Mouse (Mus musculus) embryonic facial prominence, embryonic 11.5 days (tissue): Measurements from ENCODE around the gene March4. TPM values are rescaled to one million over a fixed set of nuclear protein-coding genes. Genes with fewer than 3 reads are reported as not detected.

Experiments used
- ATAC-seq: fragments of 200-750 bp; cut with Nextera tagmentation; replicated peaks from 2 replicates; pipeline ENCODE4 v1.8.0; 2017; ENCODE audit warnings: low read depth; ENCODE audit not compliant: insufficient number of reproducible peaks, low FRiP score, low TSS enrichment
- DNase-seq: peaks from one replicate; pipeline ENCODE4 v3.0.0-alpha.2; 2015; ENCODE audit warnings: low spot score
- H3K27ac ChIP-seq: fragments of 300-500 bp; sonication (generic); replicated peaks from 2 replicates; pipeline ENCODE4 v1.5.1; 2014; ENCODE audit warnings: mild to moderate bottlenecking, low read depth, low read length, control low read depth
- H3K27me3 ChIP-seq: fragments of 300-500 bp; sonication (generic); 2 replicates; pipeline ENCODE4 v1.6.1; 2014; ENCODE audit warnings: mild to moderate bottlenecking, low read length, moderate library complexity, mixed read lengths; ENCODE audit not compliant: control insufficient read depth, insufficient read depth
- H3K36me3 ChIP-seq: fragments of 300-500 bp; sonication (generic); replicated peaks from 2 replicates; pipeline ENCODE4 v1.6.1; 2014; ENCODE audit warnings: low read depth, mild to moderate bottlenecking, low read length, moderate library complexity, mixed read lengths; ENCODE audit not compliant: control insufficient read depth, insufficient read depth
- H3K4me1 ChIP-seq: fragments of 300-500 bp; sonication (generic); 2 replicates; pipeline ENCODE4 v1.6.1; 2014; ENCODE audit warnings: low read length, mixed read lengths; ENCODE audit not compliant: control insufficient read depth, insufficient read depth
- H3K4me2 ChIP-seq: fragments of 300-500 bp; sonication (generic); 2 replicates; pipeline ENCODE4 v1.6.1; 2014; ENCODE audit warnings: low read depth, mild to moderate bottlenecking, control low read depth, low read length, moderate library complexity
- H3K4me3 ChIP-seq: fragments of 300-500 bp; sonication (generic); 2 replicates; pipeline ENCODE4 v1.5.1; 2014; ENCODE audit warnings: low read depth, low read length, control low read depth
- H3K9ac ChIP-seq: fragments of 300-500 bp; sonication (generic); replicated peaks from 2 replicates; pipeline ENCODE4 v1.6.1; 2014; ENCODE audit warnings: mild to moderate bottlenecking, control low read depth, low read length
- H3K9me3 ChIP-seq: fragments of 300-500 bp; sonication (generic); replicated peaks from 2 replicates; pipeline ENCODE4 v1.6.1; 2016; ENCODE audit warnings: mild to moderate bottlenecking, low read length, inconsistent platforms, mixed read lengths; ENCODE audit not compliant: control insufficient read depth
- WGBS: fragments of 180-500 bp; shearing (Covaris S2); extraction: QIAGEN DNeasy Blood & Tissue Kit; methylation state at CpG from one replicate; pipeline ENCODE4 v1.1.7; 2014; 5-methylcytosine and 5-hydroxymethylcytosine counted together
- polyA plus RNA-seq: library from polyadenylated mRNA; unstranded; fragments of >200 nt; fragmentation: Nextera tagmentation; extraction: Ambion mirVana; gene quantifications from 2 replicates; pipeline ENCODE4 v1.2.1, GENCODE M21; 2014

The March4 gene
- 0.10 TPM in 1 of 2 replicates, not detected in the other for polyA plus RNA-seq

GRCm38 (mm10) chr1:72536611-72537351, at the start of gene March4:
Gene March4, minus strand, starts transcription at chr1:72536930.
- H3K4me2 ChIP-seq, result peak within 1 kb of the TSS; percentile 57
- H3K9ac ChIP-seq, result 0 out of 2 replicates have a peak within 1 kb of the TSS, but pooled peaks have one; percentile 6
- no peak within 1 kb of the TSS for H3K27ac ChIP-seq
- ATAC-seq, result peak; percentile 72
- peak within 1 kb of the TSS; percentile 24 for H3K4me3 ChIP-seq
- WGBS, result under 1% methylated on average over 41 of the region's 41 CpGs
- H3K9me3 ChIP-seq, result no peaks in the 10 kb centered on the region
- no peaks in the 10 kb centered on the region for H3K36me3 ChIP-seq
- peaks cover 17% of the 10 kb centered on the region for H3K27me3 ChIP-seq
- peak; percentile 84 for DNase-seq
- H3K4me1 ChIP-seq, result peaks cover 3% of the 10 kb centered on the region; the same call in 1 of the 2 replicates

- Histone ChIP-seq H3K9ac (no peak overlapping the region), H3K27me3 (no peaks in the 10 kb centered on the region), H3K4me1 (no peaks in the 10 kb centered on the region), H3K36me3 (no peaks in the 10 kb centered on the region; the same call in 1 of the 2 replicates), H3K27ac (no peak overlapping the region), H3K4me3 (no peak overlapping the region), H3K9me3 (no peaks in the 10 kb centered on the region), H3K4me2 (no peak overlapping the region)
- 91% methylated on average over 17 of the region's 17 CpGs for WGBS
- DNase-seq (no peak), ATAC-seq (no peak)
Observed at GRCm38 (mm10) chr1:72585971-72586875, 49.5 kb upstream of the March4 start.

DNA sequence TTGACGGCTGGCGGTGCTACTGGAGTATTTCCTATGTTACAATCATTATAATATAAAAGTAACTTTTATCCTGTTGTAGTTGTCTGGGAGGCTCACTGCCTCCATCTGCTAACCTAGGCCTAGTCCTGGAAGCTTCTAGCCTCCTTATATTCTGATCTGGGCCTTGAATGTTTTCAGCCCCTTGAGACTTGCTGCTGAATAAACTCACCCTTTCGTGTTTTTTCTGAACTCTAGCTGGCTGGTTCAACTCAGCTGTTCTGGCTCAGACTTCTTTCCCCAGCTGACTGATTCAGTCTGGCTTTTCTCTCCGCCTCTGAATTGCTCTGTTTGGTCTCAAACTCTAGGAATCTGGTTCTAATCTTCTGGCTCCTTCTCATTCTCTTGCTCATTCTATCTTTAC, 47.2 kb upstream of the March4 start:
- peak overlapping the region; percentile 48 for H3K4me2 ChIP-seq
- H3K4me1 ChIP-seq, result no peaks in the 10 kb centered on the region
- ATAC-seq, result no peak
- H3K36me3 ChIP-seq, result no peaks in the 10 kb centered on the region
- H3K4me3 ChIP-seq, result peak overlapping the region; percentile 57
- no peaks in the 10 kb centered on the region for H3K9me3 ChIP-seq
- H3K27me3 ChIP-seq, result no peaks in the 10 kb centered on the region
- no peak for DNase-seq
- H3K27ac ChIP-seq, result no peak overlapping the region
- H3K9ac ChIP-seq, result peak overlapping the region; percentile 69
- 71% methylated on average over 4 of the region's 4 CpGs for WGBS

DNA sequence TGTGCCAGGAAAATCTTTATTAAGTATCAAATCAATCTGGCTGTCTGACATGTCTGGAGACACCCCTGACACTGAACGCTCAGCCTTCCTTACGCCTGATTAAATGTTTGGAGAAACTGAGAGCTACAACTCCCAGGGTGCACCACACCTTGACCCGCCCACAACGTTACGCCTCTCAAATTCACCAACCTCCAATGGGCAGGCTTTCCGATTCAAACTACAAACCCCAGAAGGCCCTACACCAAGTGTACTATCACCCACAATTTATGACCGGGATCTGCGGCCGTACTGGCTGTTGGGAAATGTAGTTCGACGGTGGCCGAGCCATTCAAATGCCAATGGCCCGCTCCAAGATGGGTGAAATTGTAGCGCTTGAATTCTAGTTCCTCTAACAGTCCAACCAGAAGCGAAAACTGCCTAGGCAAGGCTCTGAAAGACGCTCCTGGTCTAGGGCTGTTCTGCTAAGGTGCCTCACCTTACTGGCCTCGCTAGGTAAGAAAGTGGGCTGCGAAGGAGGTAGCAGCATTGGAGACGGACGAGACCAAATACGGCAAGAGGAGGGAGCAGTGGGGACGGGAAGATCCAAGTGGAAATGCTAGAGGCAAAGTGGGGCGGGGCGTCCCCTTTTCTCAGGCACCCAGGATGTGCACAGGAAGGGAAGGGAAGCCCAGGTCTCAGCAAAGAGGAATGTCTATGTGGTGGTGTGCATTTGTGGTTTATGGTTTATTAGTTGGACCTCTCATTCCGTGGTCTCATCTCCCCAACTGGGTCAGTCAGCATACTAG, 46.4 kb upstream of the March4 start, which contains the start of gene Smarcal1:
Gene Smarcal1, plus strand, starts transcription at position 305 of the 785 bp plus-strand sequence.
- no peaks in the 10 kb centered on the region for H3K4me1 ChIP-seq
- WGBS, result under 1% methylated on average over 25 of the region's 25 CpGs
- no peak within 1 kb of the TSS for H3K27ac ChIP-seq
- ATAC-seq, result peak; percentile 99
- no peaks in the 10 kb centered on the region for H3K27me3 ChIP-seq
- peak within 1 kb of the TSS; percentile 69 for H3K9ac ChIP-seq
- peak within 1 kb of the TSS; percentile 57 for H3K4me3 ChIP-seq
- no peaks in the 10 kb centered on the region for H3K36me3 ChIP-seq
- H3K4me2 ChIP-seq, result peak within 1 kb of the TSS; percentile 48
- no peaks in the 10 kb centered on the region for H3K9me3 ChIP-seq
- peak; percentile 97 for DNase-seq

DNA sequence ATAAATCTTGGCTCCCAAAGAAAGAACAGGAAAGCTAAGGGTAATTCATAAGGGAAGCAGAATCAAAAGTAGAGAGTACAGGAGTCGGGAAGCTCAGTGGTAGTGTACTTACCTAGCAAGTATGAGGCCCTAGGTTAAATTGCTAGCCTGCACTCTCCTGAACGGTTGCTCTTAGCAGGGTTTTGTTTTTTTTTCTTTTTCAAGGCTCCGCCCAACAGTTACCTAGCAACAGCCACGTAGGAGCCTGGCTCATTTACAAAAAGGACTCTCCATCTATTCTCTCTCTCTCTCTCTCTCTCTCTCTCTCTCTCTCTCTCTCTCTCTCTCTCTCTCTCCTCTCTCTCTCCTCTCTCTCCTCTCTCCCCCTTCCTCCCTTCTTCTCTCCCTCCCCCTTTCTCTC, 42.1 kb upstream of the March4 start:
- Histone ChIP-seq H3K27ac (no peak overlapping the region), H3K9me3 (no peaks in the 10 kb centered on the region), H3K27me3 (no peaks in the 10 kb centered on the region), H3K36me3 (no peaks in the 10 kb centered on the region), H3K4me2 (no peak overlapping the region), H3K9ac (no peak overlapping the region), H3K4me3 (no peak overlapping the region), H3K4me1 (peaks cover 3% of the 10 kb centered on the region; the same call in 1 of the 2 replicates)
- 28% methylated on average over 4 of the region's 4 CpGs for WGBS
- DNase-seq (peak; percentile 57), ATAC-seq (no peak)

- Histone ChIP-seq H3K4me3 (no peak overlapping the region), H3K9me3 (no peaks in the 10 kb centered on the region), H3K27ac (no peak overlapping the region), H3K27me3 (no peaks in the 10 kb centered on the region), H3K36me3 (no peaks in the 10 kb centered on the region), H3K4me1 (peaks cover 3% of the 10 kb centered on the region; the same call in 1 of the 2 replicates), H3K9ac (no peak overlapping the region), H3K4me2 (no peak overlapping the region)
- 41% methylated on average over 15 of the region's 15 CpGs for WGBS
- no peak for DNase-seq
- no peak for ATAC-seq
Observed at GRCm38 (mm10) chr1:72578351-72578750, 41.6 kb upstream of the March4 start.

DNA sequence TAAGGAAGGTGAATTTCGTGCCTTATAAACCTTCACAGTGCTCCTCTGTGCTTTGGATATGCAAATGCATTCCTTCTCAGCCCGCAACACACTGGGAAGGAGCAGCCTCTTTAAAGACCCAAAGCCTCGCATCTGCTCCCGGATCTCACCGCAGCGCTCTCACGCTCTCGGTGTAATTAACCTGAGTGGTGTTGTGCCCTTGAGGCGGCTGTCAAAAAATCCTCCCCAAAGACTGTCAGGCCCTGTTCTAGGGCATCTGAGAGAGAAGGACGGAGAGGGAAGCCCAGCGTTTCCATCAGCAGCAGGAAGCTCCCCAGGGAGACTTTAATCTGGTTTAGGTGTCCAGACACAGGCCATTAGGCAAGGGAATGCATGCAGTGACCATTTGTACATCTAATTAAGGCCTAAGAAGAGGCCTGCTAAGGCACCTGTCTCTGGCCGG, 40.8 kb upstream of the March4 start:
- H3K9ac ChIP-seq, result no peak overlapping the region
- WGBS, result 2% methylated on average over 12 of the region's 12 CpGs
- no peak overlapping the region for H3K27ac ChIP-seq

More for the DNA sequence above, 40.8 kb upstream of the March4 start:
- Histone ChIP-seq H3K9me3 (no peaks in the 10 kb centered on the region), H3K4me3 (no peak overlapping the region), H3K4me2 (no peak overlapping the region), H3K36me3 (no peaks in the 10 kb centered on the region), H3K27me3 (no peaks in the 10 kb centered on the region), H3K4me1 (peaks cover 3% of the 10 kb centered on the region; the same call in 1 of the 2 replicates)
- ATAC-seq (no peak), DNase-seq (peak; percentile 27)
